Mouse (Mus musculus) hindbrain, embryonic 10.5 days (tissue): ENCODE data around the gene Mast4. TPM values are rescaled to one million over a fixed set of nuclear protein-coding genes. Genes with fewer than 3 reads are reported as not detected.
A peak's percentile ranks its signal among the peaks of the same experiment; 100 is the strongest.

Source experiments
- DNase-seq: peaks from one replicate; pipeline ENCODE4 v3.0.0-alpha.2; 2017; ENCODE audit warnings: low spot score
- H3K27ac ChIP-seq: fragments of 300-500 bp; sonication (generic); 2 replicates; pipeline ENCODE4 v1.5.1; 2016; ENCODE audit warnings: mild to moderate bottlenecking, moderate library complexity
- H3K27me3 ChIP-seq: fragments of 300-500 bp; sonication (generic); 2 replicates; pipeline ENCODE4 v1.6.1; 2016; ENCODE audit warnings: mild to moderate bottlenecking; ENCODE audit not compliant: poor library complexity, insufficient read depth, severe bottlenecking
- H3K36me3 ChIP-seq: fragments of 300-500 bp; sonication (generic); 2 replicates; pipeline ENCODE4 v1.6.1; 2016; ENCODE audit warnings: mild to moderate bottlenecking, moderate library complexity
- H3K4me1 ChIP-seq: fragments of 300-500 bp; sonication (generic); replicated peaks from 2 replicates; pipeline ENCODE4 v1.6.1; 2016; ENCODE audit warnings: mild to moderate bottlenecking
- H3K4me3 ChIP-seq: fragments of 300-500 bp; sonication (generic); 2 replicates; pipeline ENCODE4 v1.5.1; 2016; ENCODE audit warnings: mild to moderate bottlenecking, moderate library complexity
- H3K9me3 ChIP-seq: fragments of 300-500 bp; sonication (generic); 2 replicates; pipeline ENCODE4 v1.6.1; 2016; ENCODE audit warnings: mild to moderate bottlenecking, moderate library complexity
- WGBS: fragments of 180-500 bp; shearing (Covaris S2); methylation state at CpG from one replicate; pipeline ENCODE4 v1.1.7; 2016; 5-methylcytosine and 5-hydroxymethylcytosine counted together
- polyA plus RNA-seq: library from polyadenylated mRNA; unstranded; fragments of >200 nt; fragmentation: Nextera tagmentation; extraction: Ambion mirVana; gene quantifications from 2 replicates; pipeline ENCODE4 v1.2.1, GENCODE M21; 2016

Gene Mast4
- polyA plus RNA-seq, 1 experiment from 2014 or later, result 19.3 TPM

DNA sequence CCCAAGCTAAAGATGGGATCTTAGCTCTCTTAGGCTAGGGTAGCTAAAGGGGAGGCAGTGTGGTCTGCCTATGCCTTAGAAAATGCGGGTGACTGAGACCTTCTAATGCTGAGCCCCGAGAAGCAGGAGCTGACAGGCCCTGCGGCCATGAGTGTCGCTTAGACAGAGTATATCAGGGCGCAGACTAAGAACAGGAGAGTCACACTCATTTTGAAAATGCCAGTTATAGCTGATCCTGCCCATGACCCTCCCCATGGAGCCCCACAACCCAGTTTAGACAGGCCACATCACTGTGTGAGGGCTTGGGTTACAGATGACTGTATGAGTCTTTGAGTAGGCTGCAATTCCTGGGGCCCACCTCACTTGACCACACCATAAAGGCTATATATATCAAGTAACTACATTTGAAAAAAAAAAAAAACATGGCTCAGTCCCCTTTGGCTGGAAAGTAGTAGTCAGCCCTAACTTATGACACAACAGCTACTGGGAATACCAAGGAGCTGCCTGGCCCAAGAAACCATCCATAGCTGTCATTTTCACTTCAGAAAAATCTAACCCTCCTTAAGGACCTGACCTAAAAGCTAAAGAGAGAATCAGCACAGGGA is 460.8 kb downstream of the Mast4 start:
- 92% methylated on average over 5 of the region's 5 CpGs for WGBS
- H3K9me3 ChIP-seq, result peaks cover 3% of the 10 kb centered on the region

DNA sequence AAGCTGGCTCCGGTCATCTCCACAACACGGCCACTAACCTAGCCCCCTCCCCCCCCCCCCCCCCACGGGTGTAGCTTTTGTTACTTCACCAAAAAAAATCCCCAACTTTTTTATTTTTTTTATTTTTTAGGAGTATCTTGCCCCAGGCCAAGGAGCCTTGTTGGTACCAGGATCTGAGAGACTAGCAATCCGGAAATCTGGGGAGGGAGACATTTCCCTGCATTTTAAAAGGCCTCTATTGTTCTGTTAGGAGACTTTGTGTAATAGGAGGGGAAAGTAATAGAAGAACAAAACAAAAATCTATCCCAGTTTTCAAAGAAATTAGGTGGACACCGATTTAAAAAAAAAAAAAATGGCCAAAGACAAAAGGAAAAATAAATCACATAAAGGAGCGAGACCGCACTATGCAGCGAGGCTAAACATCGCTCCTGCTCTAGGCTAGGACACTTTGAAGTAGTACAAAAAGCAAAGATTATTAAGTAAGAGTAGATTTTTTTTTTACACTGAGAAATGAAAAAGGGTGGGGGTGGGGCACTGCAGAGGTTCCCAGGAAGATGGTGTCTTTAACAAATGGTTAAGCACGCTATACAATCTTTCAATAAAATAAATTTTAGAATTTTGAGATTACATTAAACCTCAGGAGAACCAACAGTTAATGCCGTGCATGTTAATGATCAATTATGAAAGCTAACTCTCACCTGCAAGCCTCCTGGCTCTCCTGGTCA is 462.8 kb downstream of the Mast4 start:
- no peak overlapping the region for H3K4me3 ChIP-seq
- WGBS, result 67% methylated on average over 11 of the region's 11 CpGs
- no peaks in the 10 kb centered on the region for H3K27me3 ChIP-seq
- peaks cover 38% of the 10 kb centered on the region for H3K4me1 ChIP-seq
- H3K27ac ChIP-seq, result no peak overlapping the region
- DNase-seq, result no peak
- H3K9me3 ChIP-seq, result peaks cover 13% of the 10 kb centered on the region
- H3K36me3 ChIP-seq, result peaks cover 9% of the 10 kb centered on the region; the same call in 1 of the 2 replicates

More for the DNA sequence above, 460.8 kb downstream of the Mast4 start:
- H3K4me3 ChIP-seq, result no peak overlapping the region
- peaks cover 3% of the 10 kb centered on the region; the same call in 1 of the 2 replicates for H3K36me3 ChIP-seq
- H3K27me3 ChIP-seq, result no peaks in the 10 kb centered on the region
- peaks cover 51% of the 10 kb centered on the region for H3K4me1 ChIP-seq
- H3K27ac ChIP-seq, result peak overlapping the region; percentile 40; the same call in 1 of the 2 replicates
- no peak for DNase-seq

DNA sequence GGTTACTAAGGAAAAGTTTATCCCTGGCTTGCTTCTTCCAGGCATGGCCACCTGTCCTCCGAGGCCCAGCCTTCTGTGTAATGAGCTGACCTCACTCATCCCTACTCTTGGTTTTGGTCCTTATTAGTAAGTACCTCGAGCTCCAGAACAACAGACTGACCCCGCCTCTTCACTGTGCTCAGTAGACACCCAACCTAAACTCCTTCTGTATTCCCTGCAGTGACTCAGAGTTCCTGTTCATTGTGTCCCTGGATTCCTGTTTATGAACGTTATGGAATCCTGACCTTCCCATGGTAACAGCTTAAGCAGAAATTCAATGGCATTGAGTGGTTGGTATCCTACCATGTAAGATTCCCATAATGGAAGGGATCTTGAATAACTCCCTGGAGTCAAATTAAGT is 464.8 kb downstream of the Mast4 start:
- no peak for DNase-seq
- H3K4me1 ChIP-seq, result peaks cover 32% of the 10 kb centered on the region
- peaks cover 9% of the 10 kb centered on the region; the same call in 1 of the 2 replicates for H3K36me3 ChIP-seq
- no peaks in the 10 kb centered on the region for H3K27me3 ChIP-seq
- H3K4me3 ChIP-seq, result no peak overlapping the region
- 83% methylated on average over 4 of the region's 4 CpGs for WGBS
- H3K9me3 ChIP-seq, result peaks cover 13% of the 10 kb centered on the region
- no peak overlapping the region for H3K27ac ChIP-seq

DNA sequence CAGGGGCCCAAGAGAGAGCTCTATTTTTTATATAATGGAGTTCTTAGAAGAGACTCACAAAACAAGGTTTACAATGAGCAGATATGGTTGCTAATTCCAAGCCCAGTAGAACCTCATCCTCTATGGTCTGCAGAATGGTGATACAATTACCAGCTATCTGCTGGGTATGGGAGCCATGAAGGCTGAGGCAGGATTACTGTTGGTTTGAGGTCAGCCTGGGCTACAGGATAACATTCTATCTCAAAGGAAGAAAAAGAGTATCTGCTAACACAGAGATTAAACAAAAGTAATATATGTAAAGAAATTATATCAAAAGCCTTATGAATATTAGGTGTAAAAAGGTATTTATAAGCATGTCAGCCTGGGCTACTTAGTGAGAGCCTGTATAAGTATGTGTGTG is 467.5 kb downstream of the Mast4 start:
- H3K4me3 ChIP-seq, result no peak overlapping the region
- H3K4me1 ChIP-seq, result peaks cover 12% of the 10 kb centered on the region; the same call in 1 of the 2 replicates
- H3K27ac ChIP-seq, result no peak overlapping the region
- H3K9me3 ChIP-seq, result peaks cover 13% of the 10 kb centered on the region
- H3K36me3 ChIP-seq, result peaks cover 9% of the 10 kb centered on the region; the same call in 1 of the 2 replicates
- no peaks in the 10 kb centered on the region for H3K27me3 ChIP-seq
- DNase-seq, result no peak

DNA sequence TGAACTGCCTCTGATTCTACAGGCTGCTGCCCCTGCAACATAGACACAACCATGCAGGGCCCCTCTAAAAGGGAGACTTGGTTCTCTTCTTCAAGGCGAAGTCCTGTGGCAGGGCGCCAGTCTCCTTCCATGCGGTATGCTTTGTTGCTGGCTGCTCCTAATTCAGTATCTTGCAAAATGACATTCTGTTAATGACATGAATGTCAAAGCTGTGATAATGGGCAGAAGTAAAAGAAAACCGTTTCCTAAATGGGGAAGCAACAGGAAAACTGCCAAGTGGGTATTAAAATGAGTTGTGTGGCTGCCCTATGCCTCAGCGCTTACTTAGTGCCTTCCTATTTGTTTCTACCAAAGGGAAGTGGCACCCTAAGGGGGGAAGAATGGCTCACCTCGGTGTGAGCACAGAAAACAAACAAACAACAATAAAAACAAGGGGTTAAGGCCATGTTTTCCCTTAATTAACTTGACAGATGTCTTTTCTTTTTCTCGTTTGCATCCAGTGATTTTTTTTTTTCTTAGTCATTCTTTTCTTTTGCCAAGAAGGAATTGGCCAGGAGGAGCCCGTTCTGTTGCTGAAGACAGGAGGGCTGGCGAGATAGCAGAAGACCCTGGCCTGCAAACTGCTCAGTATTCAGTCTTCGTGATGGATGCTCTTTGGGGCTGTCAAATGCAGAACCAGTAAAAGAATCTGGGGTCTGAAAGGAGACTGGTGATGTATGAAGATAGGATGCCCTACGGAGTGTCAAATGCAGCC is 468.1 kb downstream of the Mast4 start:
- Histone ChIP-seq H3K9me3 (peaks cover 13% of the 10 kb centered on the region), H3K27me3 (no peaks in the 10 kb centered on the region), H3K36me3 (peaks cover 9% of the 10 kb centered on the region; the same call in 1 of the 2 replicates), H3K4me1 (peaks cover 10% of the 10 kb centered on the region; the same call in 1 of the 2 replicates), H3K4me3 (no peak overlapping the region), H3K27ac (0 out of 2 replicates have a peak overlapping the region, but pooled peaks have one; percentile 3)
- 45% methylated on average over 11 of the region's 11 CpGs for WGBS
- DNase-seq, result no peak

DNA sequence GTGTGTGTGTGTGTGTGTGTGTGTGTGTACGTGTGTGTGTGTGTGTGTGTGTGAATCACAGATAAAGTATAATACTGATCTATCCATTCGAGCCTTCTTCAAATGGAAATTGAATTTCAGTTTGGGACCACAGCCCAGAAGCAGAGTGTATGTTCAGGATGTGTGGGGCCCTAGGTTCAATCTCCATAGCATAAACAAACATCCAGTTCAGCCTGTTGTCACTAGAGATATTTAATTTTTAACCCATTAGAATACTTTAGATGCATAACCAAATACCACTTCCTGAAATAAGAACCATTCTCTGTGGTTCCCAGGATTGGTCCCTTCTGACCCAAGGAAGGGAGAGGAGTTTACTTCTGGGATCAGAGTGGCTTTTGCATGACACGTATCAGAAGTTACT is 468.8 kb downstream of the Mast4 start:
- H3K27me3 ChIP-seq, result no peaks in the 10 kb centered on the region
- H3K36me3 ChIP-seq, result peaks cover 9% of the 10 kb centered on the region; the same call in 1 of the 2 replicates
- no peak for DNase-seq
- H3K4me3 ChIP-seq, result no peak overlapping the region
- H3K4me1 ChIP-seq, result peaks cover 10% of the 10 kb centered on the region; the same call in 1 of the 2 replicates
- 0 out of 2 replicates have a peak overlapping the region, but pooled peaks have one; percentile 3 for H3K27ac ChIP-seq
- WGBS, result 64% methylated on average over 3 of the region's 3 CpGs
- peaks cover 13% of the 10 kb centered on the region for H3K9me3 ChIP-seq

DNA sequence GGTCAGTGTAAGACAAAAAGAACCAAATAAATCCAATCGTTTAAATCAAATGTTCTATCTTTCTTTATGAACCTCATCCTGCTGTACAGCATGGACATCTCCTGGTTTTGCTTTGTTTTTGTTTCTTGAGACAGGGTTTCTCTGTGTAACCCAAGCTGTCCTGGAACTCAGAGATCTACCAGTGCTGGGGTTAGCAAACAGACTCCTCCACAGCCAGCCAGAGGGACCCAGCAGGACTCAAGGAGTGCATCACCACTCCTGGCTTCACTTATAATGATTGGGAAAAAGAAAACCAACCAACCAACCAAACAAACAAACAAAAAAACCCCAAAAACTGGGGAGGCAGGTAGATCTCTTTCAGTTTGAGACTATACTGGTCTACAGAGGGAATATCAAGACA is 469.5 kb downstream of the Mast4 start:
- DNase-seq, result no peak
- peaks cover 9% of the 10 kb centered on the region; the same call in 1 of the 2 replicates for H3K36me3 ChIP-seq
- peaks cover 13% of the 10 kb centered on the region for H3K9me3 ChIP-seq
- H3K27me3 ChIP-seq, result no peaks in the 10 kb centered on the region
- no peak overlapping the region for H3K27ac ChIP-seq
- H3K4me3 ChIP-seq, result no peak overlapping the region
- H3K4me1 ChIP-seq, result peaks cover 10% of the 10 kb centered on the region; the same call in 1 of the 2 replicates
- 70% methylated on average over 1 of the region's 1 CpGs for WGBS

DNA sequence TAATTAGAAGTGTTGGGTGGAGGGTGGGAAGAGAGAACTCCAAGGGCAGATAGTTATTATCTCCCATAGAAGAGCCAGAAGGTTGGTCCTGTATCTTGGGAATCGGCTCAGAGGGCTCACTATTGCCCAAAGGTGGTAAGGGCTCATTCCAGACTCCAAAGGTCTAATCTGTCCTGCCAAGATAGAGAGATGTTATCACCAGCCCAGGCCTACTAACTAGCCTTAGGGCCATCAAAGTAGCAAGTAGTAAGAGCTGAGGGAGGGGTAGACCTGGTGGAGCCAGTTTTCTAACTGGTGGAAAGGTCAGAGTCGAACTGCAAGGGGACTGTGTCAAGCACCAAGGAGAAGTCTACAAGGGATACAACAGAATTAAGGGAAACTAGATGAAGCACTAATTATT is 470.2 kb downstream of the Mast4 start:
- H3K4me3 ChIP-seq, result no peak overlapping the region
- peaks cover 10% of the 10 kb centered on the region; the same call in 1 of the 2 replicates for H3K4me1 ChIP-seq
- DNase-seq, result no peak
- WGBS, result 74% methylated on average over 2 of the region's 2 CpGs
- peaks cover 13% of the 10 kb centered on the region for H3K9me3 ChIP-seq
- H3K27ac ChIP-seq, result no peak overlapping the region
- H3K27me3 ChIP-seq, result no peaks in the 10 kb centered on the region
- peaks cover 9% of the 10 kb centered on the region; the same call in 1 of the 2 replicates for H3K36me3 ChIP-seq

DNA sequence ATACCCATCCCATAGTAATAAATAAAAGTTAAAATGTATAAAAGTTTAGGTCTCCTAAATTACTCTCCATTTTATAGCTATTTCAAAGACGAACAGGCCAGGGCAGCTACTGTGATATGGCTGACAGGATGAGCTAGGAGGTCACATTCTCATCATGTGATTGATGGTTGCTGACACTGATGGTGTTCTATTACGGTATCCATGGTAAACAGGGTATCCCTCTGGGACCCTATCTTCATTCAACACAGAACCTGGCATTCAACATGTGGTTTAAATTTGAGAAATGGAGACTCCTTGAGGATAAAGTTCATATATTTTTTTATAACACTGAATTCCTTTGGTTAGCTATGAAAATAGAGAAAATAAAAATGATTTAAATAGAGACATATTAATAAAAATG is 471.3 kb downstream of the Mast4 start:
- H3K27me3 ChIP-seq, result no peaks in the 10 kb centered on the region
- 65% methylated on average over 2 of the region's 2 CpGs for WGBS
- H3K27ac ChIP-seq, result no peak overlapping the region
- peaks cover under 1% of the 10 kb centered on the region; the same call in 1 of the 2 replicates for H3K36me3 ChIP-seq
- DNase-seq, result no peak
- no peak overlapping the region for H3K4me3 ChIP-seq
- H3K4me1 ChIP-seq, result peaks cover 10% of the 10 kb centered on the region; the same call in 1 of the 2 replicates
- peaks cover 4% of the 10 kb centered on the region for H3K9me3 ChIP-seq

DNA sequence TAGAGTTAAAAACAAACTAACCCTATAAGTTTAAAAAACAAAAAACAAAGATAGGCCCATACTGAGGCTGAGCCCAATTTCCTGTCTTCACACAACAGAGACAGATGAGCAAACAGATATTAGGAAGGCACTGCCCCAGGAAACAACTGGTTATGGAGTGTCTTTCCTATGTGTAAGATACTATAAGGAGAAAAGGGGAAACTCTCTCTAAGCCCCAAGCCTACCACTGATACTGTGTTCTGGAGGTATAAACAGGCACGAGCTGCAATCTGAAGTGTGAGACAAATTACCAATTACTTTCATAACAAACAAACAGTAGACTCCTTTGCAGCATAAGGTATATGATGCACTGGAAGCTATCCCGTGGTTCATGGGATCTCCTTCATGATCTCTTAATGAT is 471.9 kb downstream of the Mast4 start:
- Histone ChIP-seq H3K4me1 (peaks cover 10% of the 10 kb centered on the region; the same call in 1 of the 2 replicates), H3K36me3 (no peaks in the 10 kb centered on the region), H3K9me3 (no peaks in the 10 kb centered on the region), H3K27ac (no peak overlapping the region), H3K4me3 (no peak overlapping the region), H3K27me3 (no peaks in the 10 kb centered on the region)
- no peak for DNase-seq
- WGBS, result 75% methylated on average over 2 of the region's 2 CpGs

DNA sequence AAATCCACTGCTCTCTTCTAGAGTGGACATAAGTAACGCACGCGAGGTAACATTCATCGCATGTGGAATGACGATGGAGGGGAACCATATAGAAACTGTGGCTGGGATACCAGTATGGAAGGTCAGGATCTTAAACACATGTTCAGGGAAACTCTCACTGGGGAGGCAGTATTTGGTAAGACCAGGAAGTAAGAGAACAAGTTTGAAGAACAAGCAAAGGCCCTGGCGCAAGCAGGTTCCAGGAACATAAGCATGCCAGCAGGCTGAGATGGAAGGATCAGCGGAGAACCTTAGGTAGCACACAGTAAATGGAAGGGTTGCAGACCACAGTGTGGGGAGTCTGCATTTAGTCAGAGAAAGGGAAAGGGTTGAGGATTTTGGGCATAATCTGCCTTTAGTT is 473.6 kb downstream of the Mast4 start:
- Histone ChIP-seq H3K27ac (no peak overlapping the region), H3K4me1 (peaks cover under 1% of the 10 kb centered on the region; the same call in 1 of the 2 replicates), H3K36me3 (no peaks in the 10 kb centered on the region), H3K4me3 (no peak overlapping the region), H3K27me3 (no peaks in the 10 kb centered on the region), H3K9me3 (no peaks in the 10 kb centered on the region)
- WGBS, result 96% methylated on average over 7 of the region's 7 CpGs
- no peak for DNase-seq

DNA sequence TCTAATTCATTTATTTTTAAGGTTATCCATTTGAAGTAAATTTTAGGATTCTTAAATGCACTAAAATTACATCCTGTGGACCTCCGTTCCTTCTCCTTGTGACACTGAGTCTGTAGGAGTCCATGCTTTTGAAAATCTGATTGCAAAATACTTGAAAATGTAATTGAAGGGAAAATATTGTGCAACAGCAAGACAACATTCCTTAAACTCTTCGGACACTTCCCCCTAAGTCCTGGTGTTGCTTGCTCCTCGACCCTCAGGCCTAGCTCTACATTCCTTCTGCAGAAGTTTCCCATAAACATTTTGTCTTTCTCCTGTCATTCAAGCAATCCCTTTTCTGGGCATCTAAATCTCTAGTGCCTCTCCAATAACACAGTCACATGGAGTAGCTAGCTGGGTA is 474.2 kb downstream of the Mast4 start:
- H3K36me3 ChIP-seq, result no peaks in the 10 kb centered on the region
- H3K27me3 ChIP-seq, result no peaks in the 10 kb centered on the region
- no peaks in the 10 kb centered on the region for H3K9me3 ChIP-seq
- no peak for DNase-seq
- WGBS, result 74% methylated on average over 3 of the region's 3 CpGs
- H3K4me1 ChIP-seq, result no peaks in the 10 kb centered on the region
- no peak overlapping the region for H3K27ac ChIP-seq
- H3K4me3 ChIP-seq, result no peak overlapping the region

DNA sequence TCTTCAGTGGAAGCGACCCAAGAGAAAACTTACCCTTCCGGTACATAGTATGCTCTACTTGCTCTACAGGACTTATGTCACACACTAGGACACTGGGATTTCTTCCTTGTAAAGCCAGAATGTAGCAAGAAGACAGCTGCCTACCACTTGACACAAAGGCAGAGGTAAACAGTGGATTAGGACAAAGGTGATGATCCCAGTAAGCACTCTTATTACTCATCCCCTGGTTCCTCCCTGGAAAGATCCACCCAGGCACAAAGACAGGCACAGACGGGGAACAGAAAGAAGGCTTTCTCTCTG is 476.8 kb downstream of the Mast4 start:
- Histone ChIP-seq H3K4me3 (no peak overlapping the region), H3K9me3 (no peaks in the 10 kb centered on the region), H3K4me1 (no peaks in the 10 kb centered on the region), H3K36me3 (no peaks in the 10 kb centered on the region), H3K27me3 (no peaks in the 10 kb centered on the region), H3K27ac (no peak overlapping the region)
- WGBS, result 81% methylated on average over 3 of the region's 3 CpGs
- no peak for DNase-seq
